Mouse (Mus musculus) MEL (cell line): ENCODE measurements at regions not wholly inside any gene's neighbourhood (a gene's known extent, or its start where the extent isn't known, plus 50 kb on each side); places are given as distances from the start of the nearest gene placed in this dataset.

Experiments
- DNase-seq: peaks from one replicate; pipeline ENCODE4 v3.0.0; 2011; ENCODE audit warnings: low read depth, low spot score
- H3K27ac ChIP-seq: 2 replicates; pipeline ENCODE4 v1.5.1; 2012; ENCODE audit warnings: low read depth, mild to moderate bottlenecking, control low read depth, low read length, moderate library complexity; ENCODE audit not compliant: control insufficient read depth
- H3K27me3 ChIP-seq, 2 experiments: fragments of 150-350 bp in 1 of 2; sonication (generic) in 1 of 2; 2 replicates each; pipeline ENCODE4 v1.6.1; 2012; ENCODE audit warnings: low read length in 2 of 2, mild to moderate bottlenecking in 2 of 2, improper control_type of control experiment in 1 of 2, moderate library complexity in 1 of 2; ENCODE audit not compliant: insufficient read depth in 2 of 2, control insufficient read depth in 1 of 2
- H3K36me3 ChIP-seq, 2 experiments: 2 replicates each; pipeline ENCODE4 v1.6.1; 2012 to 2014; ENCODE audit warnings: low read length in 2 of 2, improper control_type of control experiment in 1 of 2, inconsistent platforms in 1 of 2, mild to moderate bottlenecking in 1 of 2; ENCODE audit not compliant: insufficient read depth in 2 of 2, control insufficient read depth in 1 of 2
- H3K4me1 ChIP-seq, 2 experiments: fragments of 150-350 bp in 1 of 2; sonication (generic) in 1 of 2; 2 replicates each; pipeline ENCODE4 v1.6.1; 2012; ENCODE audit warnings: low read length in 2 of 2, improper control_type of control experiment in 1 of 2, mild to moderate bottlenecking in 1 of 2; ENCODE audit not compliant: insufficient read depth in 2 of 2, control insufficient read depth in 1 of 2
- H3K4me3 ChIP-seq, 2 experiments: fragments of 150-350 bp in 1 of 2; sonication (generic) in 1 of 2; 2 replicates each; pipeline ENCODE4 v1.5.1; 2012; ENCODE audit warnings: low read depth in 2 of 2, low read length in 2 of 2, mild to moderate bottlenecking in 2 of 2, moderate library complexity in 2 of 2, control low read depth in 1 of 2, improper control_type of control experiment in 1 of 2; ENCODE audit not compliant: control insufficient read depth in 1 of 2, insufficient read depth in 1 of 2
- H3K79me2 ChIP-seq: 2 replicates; pipeline ENCODE4 v1.6.1; 2012; ENCODE audit warnings: mild to moderate bottlenecking, low read length, moderate library complexity; ENCODE audit not compliant: control insufficient read depth, poor library complexity, insufficient read depth
- H3K9ac ChIP-seq: 2 replicates; pipeline ENCODE4 v1.6.1; 2012; ENCODE audit warnings: low read depth, mild to moderate bottlenecking, control low read depth, low read length, moderate library complexity; ENCODE audit not compliant: control insufficient read depth, poor library complexity, severe bottlenecking
- H3K9me3 ChIP-seq: fragments of 150-350 bp; sonication (generic); replicated peaks from 2 replicates; pipeline ENCODE4 v1.6.1; 2012; ENCODE audit warnings: mild to moderate bottlenecking, low read length, improper control_type of control experiment, moderate library complexity; ENCODE audit not compliant: insufficient read depth
- CHD1 ChIP-seq: IDR thresholded peaks from 2 replicates; pipeline ENCODE4 v1.6.1; 2012; ENCODE audit warnings: low read depth, mild to moderate bottlenecking, inconsistent platforms, low read length, improper control_type of control experiment
- E2F4 ChIP-seq: IDR thresholded peaks from 2 replicates; pipeline ENCODE4 v1.6.1; 2011; ENCODE audit warnings: low read depth, low read length, improper control_type of control experiment, borderline replicate concordance
- EP300 ChIP-seq, 2 experiments: IDR thresholded peaks; 2 replicates each; pipeline ENCODE4 v1.6.1; 2011; ENCODE audit warnings: improper control_type of control experiment in 2 of 2, low read length in 2 of 2, low read depth in 1 of 2, mild to moderate bottlenecking in 1 of 2
- ETS1 ChIP-seq: IDR thresholded peaks from 2 replicates; pipeline ENCODE4 v1.6.1; 2012; ENCODE audit warnings: low read depth, mild to moderate bottlenecking, inconsistent platforms, low read length, improper control_type of control experiment, moderate library complexity
- GABPA ChIP-seq: IDR thresholded peaks from 2 replicates; pipeline ENCODE4 v1.6.1; 2012; ENCODE audit warnings: low read depth, mild to moderate bottlenecking, inconsistent platforms, low read length, improper control_type of control experiment, moderate library complexity
- MEF2A ChIP-seq: IDR thresholded peaks from 2 replicates; pipeline ENCODE4 v1.6.1; 2014; ENCODE audit warnings: low read depth, mild to moderate bottlenecking, inconsistent platforms, low read length, improper control_type of control experiment; ENCODE audit not compliant: poor library complexity, insufficient replicate concordance, severe bottlenecking; ENCODE audit errors: extremely low read depth
- MYC ChIP-seq: IDR thresholded peaks from 2 replicates; pipeline ENCODE4 v1.6.1; 2011; ENCODE audit warnings: low read depth, mild to moderate bottlenecking, low read length, improper control_type of control experiment, moderate library complexity
- NRF1 ChIP-seq: IDR thresholded peaks from 2 replicates; pipeline ENCODE4 v1.6.1; 2014; ENCODE audit warnings: low read depth, mild to moderate bottlenecking, inconsistent platforms, low read length, improper control_type of control experiment, moderate library complexity; ENCODE audit not compliant: poor library complexity, insufficient read depth, severe bottlenecking
- POLR2AphosphoS2 ChIP-seq: IDR thresholded peaks from 2 replicates; pipeline ENCODE4 v1.6.1; 2011; ENCODE audit warnings: low read length, improper control_type of control experiment
- POLR2AphosphoS5 ChIP-seq: IDR thresholded peaks from 2 replicates; pipeline ENCODE4 v1.6.1; 2012; ENCODE audit warnings: low read depth, borderline replicate concordance, mild to moderate bottlenecking, inconsistent platforms, low read length, moderate library complexity, mixed read lengths
- RAD21 ChIP-seq: IDR thresholded peaks from 2 replicates; pipeline ENCODE4 v1.6.1; 2011; ENCODE audit warnings: mild to moderate bottlenecking, low read depth, low read length, improper control_type of control experiment
- RCOR1 ChIP-seq: IDR thresholded peaks from 2 replicates; pipeline ENCODE4 v1.6.1; 2012; ENCODE audit warnings: low read depth, mild to moderate bottlenecking, inconsistent platforms, low read length, improper control_type of control experiment
- SIN3A ChIP-seq: IDR thresholded peaks from 2 replicates; pipeline ENCODE4 v1.6.1; 2012; ENCODE audit warnings: low read length, improper control_type of control experiment, inconsistent platforms
- SMC3 ChIP-seq: IDR thresholded peaks from 2 replicates; pipeline ENCODE4 v1.6.1; 2011; ENCODE audit warnings: low read depth, low read length, improper control_type of control experiment
- TAL1 ChIP-seq: IDR thresholded peaks from 2 replicates; pipeline ENCODE4 v1.6.1; 2012; ENCODE audit warnings: mild to moderate bottlenecking, inconsistent platforms, low read length, moderate library complexity, mixed read lengths
- TCF12 ChIP-seq: IDR thresholded peaks from 2 replicates; pipeline ENCODE4 v1.6.1; 2014; ENCODE audit warnings: low read depth, mild to moderate bottlenecking, inconsistent platforms, low read length, improper control_type of control experiment, moderate library complexity
- USF2 ChIP-seq, 2 experiments: IDR thresholded peaks; 2 replicates each; pipeline ENCODE4 v1.6.1; 2011 to 2012; ENCODE audit warnings: improper control_type of control experiment in 2 of 2, low read length in 2 of 2, borderline replicate concordance in 1 of 2, inconsistent platforms in 1 of 2, low read depth in 1 of 2, mild to moderate bottlenecking in 1 of 2; ENCODE audit not compliant: insufficient read depth in 1 of 2
- ZC3H11A ChIP-seq: IDR thresholded peaks from 2 replicates; pipeline ENCODE4 v1.6.1; 2012; ENCODE audit warnings: low read depth, mild to moderate bottlenecking, inconsistent platforms, low read length, improper control_type of control experiment
- ZKSCAN1 ChIP-seq: IDR thresholded peaks from 2 replicates; pipeline ENCODE4 v1.6.1; 2012; ENCODE audit warnings: low read depth, mild to moderate bottlenecking, inconsistent platforms, low read length, improper control_type of control experiment, moderate library complexity
- ZNF384 ChIP-seq: IDR thresholded peaks from 2 replicates; pipeline ENCODE4 v1.6.1; 2012; ENCODE audit warnings: low read depth, mild to moderate bottlenecking, inconsistent platforms, low read length, improper control_type of control experiment

DNA sequence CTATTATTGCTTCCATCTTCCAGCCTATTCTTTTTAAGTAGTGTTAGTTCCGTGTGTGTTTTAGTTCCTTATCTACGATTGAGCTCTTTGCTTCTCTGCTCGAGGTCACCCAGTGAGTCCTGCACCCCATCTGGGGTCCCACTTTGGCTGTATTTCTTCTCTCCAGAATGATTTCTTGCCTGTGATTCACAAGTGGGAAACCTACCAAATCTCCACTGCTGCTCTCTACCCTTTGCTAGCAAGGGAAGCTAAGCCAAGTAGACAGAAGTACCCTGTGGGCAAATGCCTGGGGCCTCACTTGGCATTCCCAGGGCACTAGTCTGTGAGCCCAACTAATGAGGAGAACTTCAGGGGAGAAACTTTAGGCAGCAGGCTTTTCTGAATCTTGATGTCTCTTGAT is 142.5 kb upstream of the Slc30a5 start:
- no peak overlapping the region for H3K9ac ChIP-seq
- no peak for DNase-seq
- H3K36me3 ChIP-seq: no peaks in the 10 kb centered on the region
- no peak overlapping the region for H3K27ac ChIP-seq
- no peaks in the 10 kb centered on the region for H3K4me1 ChIP-seq
- H3K27me3 ChIP-seq: no peaks in the 10 kb centered on the region
- TF ChIP-seq ZKSCAN1 (no peak), NRF1 (no peak), ZC3H11A (no peak), POLR2AphosphoS2 (no peak), MYC (no peak), GABPA (no peak), RCOR1 (no peak), ZNF384 (no peak), E2F4 (no peak), USF2 (IDR thresholded peaks at IDR 0.05; ENCODE audit: borderline replicate concordance in 1 of 2, insufficient read depth in 1 of 2, low read depth in 1 of 2, low read length in 2 of 2) (no peak), TCF12 (no peak), TAL1 (no peak), SIN3A (no peak), ETS1 (no peak), SMC3 (no peak), EP300 (IDR thresholded peaks at IDR 0.05; ENCODE audit: low read depth in 1 of 2, low read length in 2 of 2) (no peak), MEF2A (no peak), CHD1 (no peak), POLR2AphosphoS5 (no peak), RAD21 (no peak)
- no peaks in the 10 kb centered on the region for H3K9me3 ChIP-seq
- no peak overlapping the region for H3K4me3 ChIP-seq
- H3K79me2 ChIP-seq: no peaks in the 10 kb centered on the region
